Mouse (Mus musculus) E14TG2a.4 (cell line): ENCODE measurements around the gene Cnot1.

Experiments
- CTCF ChIP-seq: conservative IDR thresholded peaks from 2 replicates; pipeline ENCODE4 v1.5.1; 2014; ENCODE audit warnings: low read length
- NANOG ChIP-seq: IDR thresholded peaks from 2 replicates; pipeline ENCODE4 v1.6.1; 2014; ENCODE audit warnings: borderline replicate concordance, low read length, mixed read lengths
- POU5F1 ChIP-seq: IDR thresholded peaks from 2 replicates; pipeline ENCODE4 v1.6.1; 2014; ENCODE audit warnings: low read length, borderline replicate concordance

DNA sequence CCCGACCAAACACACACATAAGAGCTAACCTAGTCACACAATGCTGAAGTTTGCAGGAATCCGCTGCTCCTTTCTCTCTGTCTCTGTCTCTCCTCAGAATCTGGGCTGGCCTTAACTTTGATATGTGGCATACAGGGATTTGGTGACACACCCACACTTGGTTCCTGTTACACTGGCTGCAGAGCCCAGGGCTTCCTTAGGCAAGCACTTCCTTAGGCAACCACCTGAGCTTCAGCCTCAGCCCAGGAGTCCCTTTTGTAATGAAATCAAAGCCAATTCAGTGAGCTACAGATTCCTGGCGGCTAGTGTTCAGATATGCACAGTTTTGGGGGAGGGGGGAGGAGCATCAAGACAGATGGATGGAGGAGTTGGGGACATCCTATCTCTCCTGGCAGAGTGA lies 10.3 kb upstream of the Cnot1 start:
- TF ChIP-seq CTCF, result no peak
- no peak for TF ChIP-seq POU5F1
- TF ChIP-seq NANOG, result no peak
